Mouse (Mus musculus): ENCODE results near the gene Spock2.
"Not testable (repeated sequence)": the region's sequence is repeated elsewhere in the genome, so short reads cannot be mapped to it uniquely, and the experiment has no call there.

- not testable (repeated sequence) for TF ChIP-seq GATA1, TAL1 (IDR thresholded peaks at IDR 0.05; ENCODE audit: low read length)
Observed at GRCm38 (mm10) chr10:60161397-60161796, 55.4 kb downstream of the Spock2 start.

All from erythroblast, embryonic 14.5 days (primary cell).